Mouse (Mus musculus): Measurements from ENCODE around the gene Epc2.

DNA sequence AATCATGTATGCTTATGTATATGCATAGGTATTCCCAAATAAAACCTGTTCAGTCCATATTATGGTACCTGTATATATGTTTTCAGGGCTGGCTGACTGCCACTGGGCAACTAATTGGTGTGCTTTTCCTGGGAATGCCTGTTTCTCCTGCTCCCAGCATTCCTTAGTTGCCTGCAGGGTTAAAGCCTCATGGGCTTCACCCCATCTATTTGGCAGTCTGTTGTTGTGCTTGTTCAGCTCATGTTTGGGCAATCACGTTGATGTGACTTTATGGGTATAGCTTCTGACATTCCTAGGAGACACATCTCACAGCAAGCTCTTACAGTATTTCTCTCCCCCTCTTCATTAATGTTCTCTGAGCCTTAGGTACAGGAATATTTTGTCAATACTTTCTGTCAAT lies 59.5 kb downstream of the Epc2 start:
- no peak for TF ChIP-seq CTCF (IDR thresholded peaks at IDR 0.05; ENCODE audit: insufficient read depth, low read depth, low read length)
- TF ChIP-seq POLR2A (IDR thresholded peaks at IDR 0.05; ENCODE audit: insufficient read depth, low read depth, low read length) = no peak
